Comparison of ENCODE assay signal across 10 mouse cellular contexts in the genomic region with DNA sequence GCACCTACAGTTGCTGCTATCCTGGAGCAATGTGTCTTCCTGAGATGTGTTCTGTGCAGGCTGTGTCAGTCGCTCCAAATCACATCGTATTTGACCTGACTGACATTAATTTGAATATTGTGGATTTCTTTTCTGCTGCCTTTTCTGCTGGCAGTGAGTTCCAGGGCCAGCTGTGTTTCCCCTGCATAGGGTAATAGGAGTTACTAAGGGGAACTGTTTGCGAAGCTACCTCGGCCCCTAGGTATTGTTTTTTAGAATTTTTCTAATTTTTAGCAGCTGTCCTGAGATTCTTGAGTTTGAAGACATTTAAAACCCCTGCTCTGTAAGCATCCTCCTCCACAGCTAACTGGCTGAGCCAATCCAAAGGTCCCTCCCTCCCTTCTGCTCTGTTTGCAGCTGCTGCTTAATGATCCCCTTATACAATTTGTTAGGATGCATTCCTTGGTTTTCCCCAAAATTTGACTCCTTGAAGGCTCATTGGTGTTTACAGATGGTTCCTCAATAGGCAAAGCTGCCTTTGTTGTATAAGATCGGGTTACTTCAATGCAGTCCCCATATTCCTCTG. TPM values are rescaled to one million over a fixed set of nuclear protein-coding genes. Genes with fewer than 3 reads are reported as not detected.
DNase-seq lines count a peak whose midpoint lies in the region; ATAC-seq and TF ChIP-seq lines count a peak whose summit lies in the region.
"Had no signal": no experiment of that assay in that cellular context is flagged by ENCODE, and none has a peak within 500 bp of the region (broad histone marks: within the 10 kb centered on the region; RNA-seq: fewer than 3 reads in every experiment).

No protein-coding gene starts in this region.

- H3K4me1 ChIP-seq in heart, embryonic 14.5 days (ENCODE audit: control insufficient read depth in 2 of 2, insufficient read depth in 2 of 2, low read length in 2 of 2) = peaks cover 0 to 3% of the 10 kb centered on the region in 2 experiments; a peak in 2 of 4 replicates
- H3K4me1 ChIP-seq in ES-Bruce4 (ENCODE audit: control insufficient read depth, insufficient read depth, low read length) = no peaks in the 10 kb centered on the region
- H3K4me1 ChIP-seq in forebrain, embryonic 16.5 days (replicated peaks; ENCODE audit: control insufficient read depth, insufficient read depth, low read length) = peaks cover 4% of the 10 kb centered on the region; the same call in 1 of the 2 replicates
- H3K4me1 ChIP-seq in liver, embryonic 16.5 days (ENCODE audit: control insufficient read depth, low read depth, low read length) = no peaks in the 10 kb centered on the region; the same call in 1 of the 2 replicates

- TF ChIP-seq CTCF in ES-Bruce4 (IDR thresholded peaks at IDR 0.05; ENCODE audit: low read depth, low read length) = no peak

- no peak overlapping the region for H3K9ac ChIP-seq in heart, embryonic 14.5 days (ENCODE audit: low read length)
- no peak overlapping the region for H3K9ac ChIP-seq in ES-Bruce4 (ENCODE audit: low read depth, poor library complexity, severe bottlenecking)
- H3K9ac ChIP-seq in forebrain, embryonic 16.5 days (replicated peaks; ENCODE audit: low read depth, low read length) = peak overlapping the region; percentile 71
- no peak overlapping the region for H3K9ac ChIP-seq in liver, embryonic 16.5 days (ENCODE audit: low read depth, low read length)

- TF ChIP-seq POLR2A in ES-Bruce4 (IDR thresholded peaks at IDR 0.05; ENCODE audit: insufficient read depth, low read length) = no peak

- no peak overlapping the region for H3K27ac ChIP-seq in heart, embryonic 14.5 days (replicated peaks in 1 of 2; ENCODE audit: control insufficient read depth in 1 of 2, insufficient read depth in 1 of 2, low read depth in 2 of 2, low read length in 2 of 2)
- no peak overlapping the region for H3K27ac ChIP-seq in ES-Bruce4 (ENCODE audit: insufficient read depth, low read length)
- H3K27ac ChIP-seq in forebrain, embryonic 16.5 days (ENCODE audit: low read length) = peak overlapping the region; percentile 92
- no peak overlapping the region for H3K27ac ChIP-seq in liver, embryonic 16.5 days (ENCODE audit: low read length)

- no peaks in the 10 kb centered on the region for H3K36me3 ChIP-seq in heart, embryonic 14.5 days (ENCODE audit: control insufficient read depth, insufficient read depth, low read length)
- H3K36me3 ChIP-seq in ES-Bruce4 (ENCODE audit: control insufficient read depth, insufficient read depth, low read length, poor library complexity, severe bottlenecking) = no peaks in the 10 kb centered on the region
- H3K36me3 ChIP-seq in forebrain, embryonic 16.5 days (ENCODE audit: control insufficient read depth, insufficient read depth) = no peaks in the 10 kb centered on the region
- H3K36me3 ChIP-seq in liver, embryonic 16.5 days (ENCODE audit: control insufficient read depth, insufficient read depth) = no peaks in the 10 kb centered on the region

- no peaks in the 10 kb centered on the region for H3K9me3 ChIP-seq in heart, embryonic 14.5 days (ENCODE audit: control insufficient read depth, low read length)
- no peaks in the 10 kb centered on the region for H3K9me3 ChIP-seq in ES-Bruce4 (replicated peaks; ENCODE audit: control insufficient read depth, insufficient read depth, low read length, poor library complexity, severe bottlenecking)
- H3K9me3 ChIP-seq in forebrain, embryonic 16.5 days (ENCODE audit: control insufficient read depth, low read length) = no peaks in the 10 kb centered on the region
- H3K9me3 ChIP-seq in liver, embryonic 16.5 days (replicated peaks; ENCODE audit: control insufficient read depth, low read length) = no peaks in the 10 kb centered on the region

- H3K4me2 ChIP-seq in heart, embryonic 14.5 days (ENCODE audit: low read length) = peak overlapping the region; percentile 92
- H3K4me2 ChIP-seq in forebrain, embryonic 16.5 days (ENCODE audit: low read length) = peak overlapping the region; percentile 72
- H3K4me2 ChIP-seq in liver, embryonic 16.5 days (ENCODE audit: low read depth, low read length) = peak overlapping the region; percentile 80

- WGBS in heart, embryonic 14.5 days = 35% methylated on average over 5 of the region's 5 CpGs
- WGBS in forebrain, embryonic 16.5 days = 16% methylated on average over 5 of the region's 5 CpGs
- 26% methylated on average over 5 of the region's 5 CpGs for WGBS in liver, embryonic 16.5 days (ENCODE audit: insufficient replicate concordance)

- DNase-seq in heart, adult 9 months (ENCODE audit: low spot score in 2 of 2) = no peak
- DNase-seq in ovary, postnatal 36 days (ENCODE audit: low spot score) = no peak
- no peak for DNase-seq in adrenal gland, postnatal 36 days
- DNase-seq in cerebellum, adult 9-10 months = no peak

- no peak for ATAC-seq in heart, embryonic 14.5 days (ENCODE audit: insufficient number of reproducible peaks, insufficient read depth, low FRiP score, low read depth)
- ATAC-seq in forebrain, embryonic 16.5 days = peak; percentile 51
- no peak for ATAC-seq in liver, embryonic 16.5 days (ENCODE audit: low read depth)

- no peak for TF ChIP-seq EP300 in ES-Bruce4 (IDR thresholded peaks at IDR 0.05; ENCODE audit: insufficient read depth, low read depth, low read length)

- H3K4me3 ChIP-seq in heart, embryonic 14.5 days (ENCODE audit: control insufficient read depth in 1 of 2, insufficient read depth in 1 of 2, low read depth in 1 of 2, low read length in 2 of 2) = peak overlapping the region; percentile 54 to 71
- peak overlapping the region; percentile 69; the same call in 1 of the 2 replicates for H3K4me3 ChIP-seq in ES-Bruce4 (ENCODE audit: low read depth, low read length)
- H3K4me3 ChIP-seq in forebrain, embryonic 16.5 days (replicated peaks; ENCODE audit: low read length) = peak overlapping the region; percentile 66
- H3K4me3 ChIP-seq in liver, embryonic 16.5 days (ENCODE audit: low read depth, low read length) = peak overlapping the region; percentile 58

- H3K27me3 ChIP-seq in heart, embryonic 14.5 days (ENCODE audit: control insufficient read depth, insufficient read depth, low read length) = peaks cover 6% of the 10 kb centered on the region; the same call in 1 of the 2 replicates
- H3K27me3 ChIP-seq in ES-Bruce4 (ENCODE audit: control insufficient read depth, insufficient read depth, low read length, poor library complexity, severe bottlenecking) = no peaks in the 10 kb centered on the region; the same call in 1 of the 2 replicates
- H3K27me3 ChIP-seq in forebrain, embryonic 16.5 days (replicated peaks; ENCODE audit: control insufficient read depth, insufficient read depth, low read length) = no peaks in the 10 kb centered on the region
- peaks cover 3% of the 10 kb centered on the region; the same call in 1 of the 2 replicates for H3K27me3 ChIP-seq in liver, embryonic 16.5 days (ENCODE audit: control insufficient read depth, insufficient read depth, low read depth, low read length)

RNA-seq across cellular contexts. Expression of gene H2-M10.1, which starts 10.2 kb away (rescaled TPM):
- polyA plus RNA-seq in heart, embryonic 14.5 days (2014; fragmentation: Nextera tagmentation; extraction: Ambion mirVana) = not detected in 2 replicates
- not detected in 2 replicates for polyA plus RNA-seq in ES-Bruce4 (2011; ENCODE audit: insufficient read depth, insufficient read length, low read depth, missing spikeins)
- not detected in 2 replicates for polyA plus RNA-seq in forebrain, embryonic 16.5 days (2015; fragmentation: Nextera tagmentation; extraction: Ambion mirVana)
- not detected in 2 replicates for polyA plus RNA-seq in liver, embryonic 16.5 days (2015; fragmentation: Nextera tagmentation; extraction: Ambion mirVana)
- total RNA-seq in adrenal gland, postnatal 36 days (2021) = not detected
- total RNA-seq: common myeloid progenitor, adult 5-6 weeks; left cerebral cortex, postnatal 14 days had no signal

RNA-seq across cellular contexts. Expression of gene H2-M10.2, which starts 29.5 kb away (rescaled TPM):
- polyA plus RNA-seq in heart, embryonic 14.5 days (2014; fragmentation: Nextera tagmentation; extraction: Ambion mirVana) = not detected in 2 replicates
- not detected in 2 replicates for polyA plus RNA-seq in ES-Bruce4 (2011; ENCODE audit: insufficient read depth, insufficient read length, low read depth, missing spikeins)
- 0.32 TPM in 1 of 2 replicates, not detected in the other for polyA plus RNA-seq in forebrain, embryonic 16.5 days (2015; fragmentation: Nextera tagmentation; extraction: Ambion mirVana)
- not detected in 2 replicates for polyA plus RNA-seq in liver, embryonic 16.5 days (2015; fragmentation: Nextera tagmentation; extraction: Ambion mirVana)
- not detected for total RNA-seq in adrenal gland, postnatal 36 days (2021)
- total RNA-seq: common myeloid progenitor, adult 5-6 weeks; left cerebral cortex, postnatal 14 days had no signal

RNA-seq across cellular contexts. Expression of gene Trim39, which starts 43.7 kb away (rescaled TPM):
- 8.7 and 9.5 TPM in 2 replicates for polyA plus RNA-seq in heart, embryonic 14.5 days (2014; fragmentation: Nextera tagmentation; extraction: Ambion mirVana)
- polyA plus RNA-seq in ES-Bruce4 (2011; ENCODE audit: insufficient read depth, insufficient read length, low read depth, missing spikeins) = 14.2 and 15.5 TPM in 2 replicates
- 27.9 and 31.8 TPM in 2 replicates for polyA plus RNA-seq in forebrain, embryonic 16.5 days (2015; fragmentation: Nextera tagmentation; extraction: Ambion mirVana)
- polyA plus RNA-seq in liver, embryonic 16.5 days (2015; fragmentation: Nextera tagmentation; extraction: Ambion mirVana) = 4.6 and 5.0 TPM in 2 replicates
- 10 to 100 TPM; 15.7 to 20.0 TPM for total RNA-seq in adrenal gland, postnatal 36 days (2021)

RNA-seq across cellular contexts. Expression of gene H2-M10.3, which starts 52.4 kb away (rescaled TPM):
- not detected in 2 replicates for polyA plus RNA-seq in heart, embryonic 14.5 days (2014; fragmentation: Nextera tagmentation; extraction: Ambion mirVana)
- polyA plus RNA-seq in ES-Bruce4 (2011; ENCODE audit: insufficient read depth, insufficient read length, low read depth, missing spikeins) = not detected in 2 replicates
- not detected in 2 replicates for polyA plus RNA-seq in forebrain, embryonic 16.5 days (2015; fragmentation: Nextera tagmentation; extraction: Ambion mirVana)
- not detected in 2 replicates for polyA plus RNA-seq in liver, embryonic 16.5 days (2015; fragmentation: Nextera tagmentation; extraction: Ambion mirVana)
- not detected for total RNA-seq in adrenal gland, postnatal 36 days (2021)
- total RNA-seq: common myeloid progenitor, adult 5-6 weeks; left cerebral cortex, postnatal 14 days had no signal

RNA-seq across cellular contexts. Expression of gene Rpp21, which starts 57.9 kb away (rescaled TPM):
- polyA plus RNA-seq in heart, embryonic 14.5 days (2014; fragmentation: Nextera tagmentation; extraction: Ambion mirVana) = 108 and 111 TPM in 2 replicates
- 32.1 and 35.0 TPM in 2 replicates for polyA plus RNA-seq in ES-Bruce4 (2011; ENCODE audit: insufficient read depth, insufficient read length, low read depth, missing spikeins)
- polyA plus RNA-seq in forebrain, embryonic 16.5 days (2015; fragmentation: Nextera tagmentation; extraction: Ambion mirVana) = 84.8 and 99.7 TPM in 2 replicates
- polyA plus RNA-seq in liver, embryonic 16.5 days (2015; fragmentation: Nextera tagmentation; extraction: Ambion mirVana) = 54.1 and 59.3 TPM in 2 replicates
- total RNA-seq in adrenal gland, postnatal 36 days (2021) = 10 to 100 TPM; 44.0 to 49.0 TPM
